Mouse (Mus musculus) myocyte (in vitro differentiated cells): ENCODE data around the gene Csad.

ENCODE experiments used
- CEBPB ChIP-seq: IDR thresholded peaks from 2 replicates; pipeline ENCODE4 v1.6.1; 2011; ENCODE audit warnings: mild to moderate bottlenecking, moderate library complexity; ENCODE audit not compliant: poor library complexity, insufficient read depth, severe bottlenecking
- E2F4 ChIP-seq: IDR thresholded peaks from one replicate; pipeline ENCODE4 v1.6.1; 2011; ENCODE audit warnings: mild to moderate bottlenecking, control low read depth, moderate library complexity; ENCODE audit not compliant: insufficient read depth
- MAX ChIP-seq: IDR thresholded peaks from one replicate; pipeline ENCODE4 v1.6.1; 2011; ENCODE audit warnings: low read depth, mild to moderate bottlenecking, control low read depth
- MYOD1 ChIP-seq, 3 experiments: IDR thresholded peaks; one replicate each; pipeline ENCODE4 v1.6.1; 2011; ENCODE audit warnings: control low read depth in 2 of 3, low read depth in 2 of 3, mild to moderate bottlenecking in 2 of 3, moderate library complexity in 1 of 3; ENCODE audit not compliant: insufficient read length in 2 of 3, control insufficient read depth in 1 of 3
- MYOG ChIP-seq, 3 experiments: IDR thresholded peaks; one replicate each; pipeline ENCODE4 v1.6.1; 2011; ENCODE audit warnings: control low read depth in 2 of 3, low read depth in 2 of 3, mild to moderate bottlenecking in 2 of 3; ENCODE audit not compliant: insufficient read length in 2 of 3, control insufficient read depth in 1 of 3, insufficient read depth in 1 of 3
- POLR2A ChIP-seq: IDR thresholded peaks from one replicate; pipeline ENCODE4 v1.6.1; 2011; ENCODE audit warnings: low read depth, mild to moderate bottlenecking, control low read depth, moderate library complexity; ENCODE audit not compliant: insufficient read length
- POLR2AphosphoS2 ChIP-seq: IDR thresholded peaks from one replicate; pipeline ENCODE4 v1.6.1; 2011; ENCODE audit warnings: low read depth, control low read depth; ENCODE audit not compliant: insufficient read length
- REST ChIP-seq: IDR thresholded peaks from one replicate; pipeline ENCODE4 v1.6.1; 2011; ENCODE audit warnings: mild to moderate bottlenecking, control low read depth, moderate library complexity; ENCODE audit not compliant: insufficient read depth, insufficient read length
- SRF ChIP-seq: IDR thresholded peaks from one replicate; pipeline ENCODE4 v1.6.1; 2011; ENCODE audit warnings: low read depth; ENCODE audit not compliant: control insufficient read depth, insufficient read length
- TCF12 ChIP-seq: IDR thresholded peaks from one replicate; pipeline ENCODE4 v1.6.1; 2011; ENCODE audit warnings: mild to moderate bottlenecking, control low read depth; ENCODE audit not compliant: poor library complexity, insufficient read depth, severe bottlenecking
- USF1 ChIP-seq: IDR thresholded peaks from one replicate; pipeline ENCODE4 v1.6.1; 2011; ENCODE audit warnings: low read depth, mild to moderate bottlenecking, control low read depth, moderate library complexity

- TF ChIP-seq POLR2A (peak; percentile 51), USF1 (no peak), POLR2AphosphoS2 (peak; percentile 94), TCF12 (no peak), MAX (no peak), E2F4 (no peak), REST (no peak), SRF (no peak), MYOG (IDR thresholded peaks at IDR 0.05; ENCODE audit: control insufficient read depth in 1 of 3, insufficient read depth in 1 of 3, insufficient read length in 2 of 3, low read depth in 2 of 3) (no peak), CEBPB (no peak), MYOD1 (IDR thresholded peaks at IDR 0.05; ENCODE audit: control insufficient read depth in 1 of 3, insufficient read length in 2 of 3, low read depth in 2 of 3) (no peak)
These were observed 42.3 kb upstream of the Csad start for GRCm38 (mm10) chr15:102246866-102247251.
